Mouse (Mus musculus) brown adipose tissue, adult 24 weeks (tissue): ENCODE measurements around the gene Sash1. TPM values are rescaled to one million over a fixed set of nuclear protein-coding genes. Genes with fewer than 3 reads are reported as not detected.

ENCODE experiments used
- H3K27ac ChIP-seq: fragments of 200-500 bp; replicated peaks from 2 replicates; pipeline ENCODE4 v1.5.1; 2012; ENCODE audit warnings: low read depth, mild to moderate bottlenecking, low read length
- H3K4me1 ChIP-seq: fragments of 200-500 bp; 2 replicates; pipeline ENCODE4 v1.6.1; 2012; ENCODE audit warnings: low read length, mixed read lengths; ENCODE audit not compliant: control insufficient read depth, insufficient read depth, insufficient read length
- H3K4me3 ChIP-seq: fragments of 200-500 bp; 2 replicates; pipeline ENCODE4 v1.5.1; 2012; ENCODE audit warnings: low read depth, mild to moderate bottlenecking, low read length, moderate library complexity; ENCODE audit not compliant: insufficient read depth
- polyA plus RNA-seq: library from polyadenylated mRNA; stranded (reverse); fragments of >200 nt; gene quantifications from 2 replicates; pipeline ENCODE4 v1.2.4, GENCODE M21; 2012; ENCODE audit not compliant: missing spikeins, insufficient read depth, insufficient read length

The Sash1 gene
- polyA plus RNA-seq, 1 experiment = 18.2 TPM

GRCm38 (mm10) chr10:8846258-8846657, 39.6 kb downstream of the Sash1 start:
- Histone ChIP-seq H3K4me3 (no peak overlapping the region), H3K4me1 (peaks cover 12% of the 10 kb centered on the region), H3K27ac (no peak overlapping the region)

- Histone ChIP-seq H3K4me3 (no peak overlapping the region), H3K4me1 (peaks cover 12% of the 10 kb centered on the region), H3K27ac (0 out of 2 replicates have a peak overlapping the region, but pooled peaks have one; percentile 33)
Observed at GRCm38 (mm10) chr10:8845230-8845770, 40.6 kb downstream of the Sash1 start.

- no peak overlapping the region for H3K4me3 ChIP-seq
- no peak overlapping the region for H3K27ac ChIP-seq
- H3K4me1 ChIP-seq = peaks cover 19% of the 10 kb centered on the region
Observed at GRCm38 (mm10) chr10:8839956-8840355, 45.9 kb downstream of the Sash1 start.

GRCm38 (mm10) chr10:8833816-8834464, 51.9 kb downstream of the Sash1 start:
- H3K4me3 ChIP-seq = no peak overlapping the region
- peaks cover 25% of the 10 kb centered on the region; the same call in 1 of the 2 replicates for H3K4me1 ChIP-seq
- no peak overlapping the region for H3K27ac ChIP-seq

GRCm38 (mm10) chr10:8826303-8826702, 59.6 kb downstream of the Sash1 start:
- Histone ChIP-seq H3K4me3 (no peak overlapping the region), H3K4me1 (peaks cover 5% of the 10 kb centered on the region), H3K27ac (no peak overlapping the region)

- H3K4me1 ChIP-seq = peaks cover 5% of the 10 kb centered on the region
- H3K4me3 ChIP-seq = no peak overlapping the region
- H3K27ac ChIP-seq = no peak overlapping the region
Observed at GRCm38 (mm10) chr10:8825874-8826273, 60.0 kb downstream of the Sash1 start.

- H3K4me3 ChIP-seq = no peak overlapping the region
- H3K4me1 ChIP-seq = peaks cover 42% of the 10 kb centered on the region
- peak overlapping the region; percentile 39; the same call in 1 of the 2 replicates for H3K27ac ChIP-seq
Observed at GRCm38 (mm10) chr10:8818066-8818465, 67.8 kb downstream of the Sash1 start.

GRCm38 (mm10) chr10:8813984-8814578, 71.8 kb downstream of the Sash1 start:
- no peak overlapping the region for H3K4me3 ChIP-seq
- H3K4me1 ChIP-seq = peaks cover 29% of the 10 kb centered on the region
- H3K27ac ChIP-seq = no peak overlapping the region

- peaks cover 22% of the 10 kb centered on the region for H3K4me1 ChIP-seq
- no peak overlapping the region for H3K4me3 ChIP-seq
- no peak overlapping the region for H3K27ac ChIP-seq
Observed at GRCm38 (mm10) chr10:8813259-8813658, 72.6 kb downstream of the Sash1 start.

- H3K4me3 ChIP-seq = no peak overlapping the region
- H3K27ac ChIP-seq = no peak overlapping the region
- H3K4me1 ChIP-seq = peaks cover 21% of the 10 kb centered on the region
Observed at GRCm38 (mm10) chr10:8812807-8813206, 73.1 kb downstream of the Sash1 start.

- Histone ChIP-seq H3K4me3 (no peak overlapping the region), H3K4me1 (peaks cover 26% of the 10 kb centered on the region), H3K27ac (no peak overlapping the region)
Observed at GRCm38 (mm10) chr10:8811261-8812039, 74.4 kb downstream of the Sash1 start.

GRCm38 (mm10) chr10:8810496-8810895, 75.4 kb downstream of the Sash1 start:
- Histone ChIP-seq H3K4me3 (no peak overlapping the region), H3K27ac (no peak overlapping the region), H3K4me1 (peaks cover 26% of the 10 kb centered on the region)

GRCm38 (mm10) chr10:8808383-8808782, 77.5 kb downstream of the Sash1 start:
- Histone ChIP-seq H3K27ac (no peak overlapping the region), H3K4me1 (peaks cover 35% of the 10 kb centered on the region), H3K4me3 (no peak overlapping the region)

GRCm38 (mm10) chr10:8807581-8807980, 78.3 kb downstream of the Sash1 start:
- Histone ChIP-seq H3K4me3 (no peak overlapping the region), H3K27ac (no peak overlapping the region), H3K4me1 (peaks cover 30% of the 10 kb centered on the region)

GRCm38 (mm10) chr10:8805402-8805801, 80.5 kb downstream of the Sash1 start:
- Histone ChIP-seq H3K4me1 (peaks cover 30% of the 10 kb centered on the region), H3K27ac (peak overlapping the region; percentile 75), H3K4me3 (no peak overlapping the region)
